Mouse (Mus musculus): ENCODE data around the gene Zfp69.

DNA sequence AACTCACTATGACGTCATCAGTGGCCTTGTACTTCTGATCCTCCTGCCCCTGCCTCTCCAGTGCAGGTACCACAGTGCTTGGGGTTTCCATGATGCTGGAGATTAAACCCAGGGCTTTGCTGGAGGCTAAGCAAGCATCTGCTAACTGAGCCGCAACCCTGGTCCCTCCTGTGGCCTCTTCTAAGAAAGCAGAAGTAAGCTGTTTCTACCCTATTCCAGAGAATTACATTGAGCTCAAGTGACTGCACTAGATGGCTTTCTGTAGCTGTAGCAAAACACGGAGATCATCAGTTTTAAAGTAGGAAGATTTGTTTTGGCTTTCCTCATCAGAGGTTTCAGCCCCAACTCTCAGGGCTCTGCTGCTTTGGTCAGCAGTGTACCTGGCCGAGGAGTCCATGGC lies 37.0 kb downstream of the Zfp69 start:
- TF ChIP-seq CTCF (IDR thresholded peaks at IDR 0.05; ENCODE audit: borderline replicate concordance, control insufficient read depth, extremely low read depth, insufficient read depth, low read length, poor library complexity) (no peak), POLR2A (IDR thresholded peaks at IDR 0.05; ENCODE audit: control insufficient read depth, extremely low read depth, insufficient read depth, low read length, poor library complexity) (no peak)
